Mouse (Mus musculus) brain, adult 2 months (tissue): Measurements from ENCODE around the gene Tmco4.

Experiments
- DNase-seq: peaks from one replicate; pipeline ENCODE4 v3.0.0; 2011; ENCODE audit warnings: low read depth, low spot score

Gene Tmco4

DNA sequence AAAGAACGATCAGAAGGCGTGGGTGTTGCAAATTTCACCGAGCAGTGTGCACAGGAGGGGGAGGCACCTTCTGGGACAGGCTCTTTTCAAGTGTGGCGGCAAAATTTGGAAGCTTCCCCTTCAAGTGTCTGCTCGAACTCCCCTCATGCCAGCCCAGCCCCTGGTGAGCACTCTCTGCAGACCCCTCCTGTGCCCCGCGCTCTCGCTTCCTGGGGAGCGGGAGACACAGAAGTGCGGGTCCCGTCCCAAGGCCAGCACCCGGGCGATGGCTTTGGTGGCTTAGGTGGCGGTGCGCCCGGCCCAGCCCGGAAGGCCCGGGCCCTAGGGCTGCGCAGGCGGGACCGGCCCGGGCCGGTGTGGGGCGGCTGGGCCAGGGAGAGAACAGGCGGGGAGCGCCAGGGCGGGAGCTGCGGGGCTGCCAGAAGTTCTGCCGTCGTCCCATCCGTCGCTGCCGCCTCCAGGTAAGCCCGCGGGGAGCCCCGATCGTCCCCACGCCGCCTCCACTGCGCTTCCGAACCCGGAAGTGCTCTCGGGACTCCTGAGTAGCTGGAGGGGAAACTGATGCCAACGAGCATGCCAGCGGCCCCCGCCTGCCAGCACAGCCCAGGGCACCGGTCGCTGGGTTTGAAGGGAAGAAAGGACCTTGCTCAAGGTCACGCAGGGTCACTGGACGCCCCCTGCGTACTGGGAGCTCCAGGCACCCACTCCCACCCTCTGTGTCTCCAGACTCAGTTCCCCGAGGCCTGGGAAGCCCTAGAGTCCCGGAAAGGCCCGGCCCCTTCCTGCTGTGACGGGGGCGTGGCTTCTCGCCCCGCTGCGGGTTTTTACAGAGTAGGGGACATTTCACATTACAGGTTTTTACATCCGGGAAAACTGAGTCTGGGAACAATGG is at the start of gene Tmco4:
Tmco4 (plus strand) TSS at position 62 of the 892 bp plus-strand sequence.
- DNase-seq, result peak; percentile 77

DNA sequence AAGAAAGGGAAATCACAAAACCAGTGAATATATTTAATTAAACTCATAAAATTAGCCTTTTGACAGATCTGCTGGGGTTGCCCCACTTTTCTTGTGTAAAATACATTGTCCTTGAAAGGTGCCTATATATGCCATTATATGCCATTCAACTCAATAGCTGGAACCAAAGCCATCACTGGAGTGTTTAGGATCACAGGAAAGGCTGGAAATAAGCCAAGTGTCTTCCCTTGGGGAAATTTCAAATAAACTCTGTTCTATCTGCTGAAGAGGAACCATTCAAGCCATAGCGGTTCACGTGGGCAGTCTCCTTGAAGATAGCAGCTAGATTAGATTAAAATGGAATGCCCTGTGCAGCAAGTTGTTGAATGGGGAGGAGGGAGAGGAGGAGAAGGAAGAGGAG is 47.1 kb upstream of the Tmco4 start:
- no peak for DNase-seq

DNA sequence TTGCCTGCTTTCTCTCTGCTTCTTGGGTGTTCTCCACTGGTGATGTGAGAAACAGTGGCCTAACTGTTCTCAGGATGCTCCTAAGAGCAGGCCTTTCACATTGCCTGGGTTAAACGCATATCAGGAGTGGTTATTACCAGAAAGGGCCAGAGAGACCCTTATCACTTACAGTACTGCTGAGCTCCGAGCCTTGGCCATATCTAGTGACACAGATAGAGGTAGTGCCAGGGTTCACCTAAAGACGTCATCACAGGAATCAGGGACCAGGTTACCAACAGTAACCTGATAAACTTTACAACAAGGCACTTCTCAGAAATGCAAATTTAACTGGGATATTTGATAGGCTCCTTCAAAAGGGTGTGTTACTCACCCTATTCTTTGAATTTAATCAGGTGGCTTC is 38.8 kb upstream of the Tmco4 start:
- DNase-seq, result no peak

DNA sequence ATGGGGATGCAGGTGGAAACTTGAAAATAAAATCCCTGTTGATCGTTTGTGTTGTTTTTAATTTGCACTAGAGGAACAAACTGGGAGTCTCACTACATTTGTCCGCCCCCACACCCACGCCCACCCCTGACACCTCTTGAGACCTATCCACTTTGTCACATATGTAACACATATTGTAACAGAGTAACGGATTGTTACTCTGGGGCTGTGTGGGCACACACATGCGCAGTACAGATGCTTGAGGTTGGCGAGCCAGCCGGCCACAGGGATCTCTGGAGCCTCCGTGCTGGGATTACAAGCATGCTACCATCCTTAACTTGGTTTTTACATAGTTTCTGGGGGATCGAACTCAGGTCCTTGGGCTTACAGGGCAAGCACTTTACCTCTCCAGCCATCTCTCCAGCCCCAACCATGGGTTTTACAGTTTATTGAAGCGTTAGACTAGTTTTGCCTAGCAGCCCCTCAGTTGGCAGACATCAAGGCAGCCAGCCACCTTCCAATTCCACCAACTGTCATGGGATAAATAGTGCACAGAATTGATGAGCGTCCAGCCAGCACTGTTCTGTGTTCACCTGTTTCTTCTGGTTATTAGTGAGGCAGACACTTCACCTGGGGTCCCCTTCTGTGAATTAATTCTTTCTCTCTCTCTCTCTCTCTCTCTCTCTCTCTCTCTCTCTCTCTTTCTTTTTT is 38.1 kb upstream of the Tmco4 start:
- no peak for DNase-seq

DNA sequence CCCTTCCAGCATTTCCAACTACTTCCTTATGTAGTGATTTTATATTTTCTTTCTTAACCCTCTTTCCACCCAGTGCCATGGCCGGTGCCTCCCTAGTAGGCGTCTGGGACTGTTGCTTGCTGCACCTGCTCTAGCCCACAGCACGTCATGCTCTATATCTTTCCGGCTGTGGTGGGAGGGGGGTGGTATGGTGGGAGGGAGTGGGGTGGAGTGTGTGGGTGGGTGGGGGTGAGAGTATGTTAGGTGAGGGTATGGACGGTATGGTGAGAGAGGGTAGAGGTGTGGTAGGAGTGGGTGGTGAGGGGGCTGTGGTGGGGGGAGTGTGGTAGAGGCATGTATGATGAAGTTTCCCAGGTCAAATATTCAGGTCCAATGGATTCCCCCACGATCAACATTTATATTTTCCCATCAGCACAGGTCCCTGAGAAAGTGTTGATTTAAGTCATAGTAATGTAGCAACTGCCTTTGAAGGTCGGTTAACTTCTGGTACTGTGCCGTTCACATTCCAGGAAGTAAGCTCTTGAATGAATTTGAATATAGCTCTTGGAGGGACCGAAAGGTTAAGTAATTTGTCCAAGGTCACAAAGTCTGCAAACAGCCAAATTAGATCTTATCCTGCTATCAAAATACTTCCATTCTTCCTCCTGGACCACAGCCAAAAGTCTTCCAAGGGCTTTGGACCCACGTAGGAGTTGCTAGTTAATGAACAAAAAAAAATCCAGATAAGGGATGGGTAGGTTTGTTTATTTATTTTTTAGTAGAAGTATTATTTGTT is 34.0 kb upstream of the Tmco4 start:
- no peak for DNase-seq

GRCm38 (mm10) chr4:138939481-138939880 is 33.2 kb upstream of the Tmco4 start:
- DNase-seq, result no peak

DNA sequence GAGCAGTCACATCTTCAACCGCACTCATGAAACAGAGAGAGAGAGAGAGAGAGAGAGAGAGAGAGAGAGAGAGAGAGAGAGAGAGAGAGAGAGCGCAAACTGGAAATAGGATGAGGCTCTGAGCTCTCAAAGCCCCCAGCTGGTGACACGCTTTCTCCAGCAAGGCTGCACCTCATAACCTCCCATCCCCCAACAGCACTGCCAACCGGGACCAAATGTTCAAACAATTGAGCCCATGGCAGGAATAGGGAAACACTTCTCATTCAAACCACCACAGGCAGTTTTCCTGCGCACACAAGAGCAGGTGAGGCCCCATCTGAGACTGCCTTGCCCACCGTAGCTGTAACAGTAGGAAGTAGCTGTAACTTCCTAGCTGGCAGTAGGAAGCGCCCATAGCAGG is 31.3 kb upstream of the Tmco4 start:
- DNase-seq, result no peak

DNA sequence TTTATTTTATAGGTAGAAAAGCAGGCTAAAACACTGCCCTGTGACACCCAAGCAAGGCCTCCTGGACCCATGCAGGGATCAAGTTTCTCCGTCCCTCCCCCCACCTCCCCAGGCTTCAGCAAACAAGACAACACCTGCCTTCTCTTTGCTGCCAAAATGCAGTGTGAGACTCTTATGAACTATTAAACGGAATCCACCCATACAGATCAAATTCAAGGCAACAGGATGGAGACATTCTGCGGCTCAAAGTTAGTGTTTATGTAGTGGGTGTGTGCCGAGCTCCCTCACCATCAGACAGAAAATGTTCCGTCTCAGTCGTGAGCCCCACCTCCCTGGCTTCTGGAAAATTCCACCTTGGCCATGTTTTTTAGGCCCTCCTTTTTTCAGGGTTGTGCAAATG is 30.7 kb upstream of the Tmco4 start:
- DNase-seq, result peak; percentile 28

DNA sequence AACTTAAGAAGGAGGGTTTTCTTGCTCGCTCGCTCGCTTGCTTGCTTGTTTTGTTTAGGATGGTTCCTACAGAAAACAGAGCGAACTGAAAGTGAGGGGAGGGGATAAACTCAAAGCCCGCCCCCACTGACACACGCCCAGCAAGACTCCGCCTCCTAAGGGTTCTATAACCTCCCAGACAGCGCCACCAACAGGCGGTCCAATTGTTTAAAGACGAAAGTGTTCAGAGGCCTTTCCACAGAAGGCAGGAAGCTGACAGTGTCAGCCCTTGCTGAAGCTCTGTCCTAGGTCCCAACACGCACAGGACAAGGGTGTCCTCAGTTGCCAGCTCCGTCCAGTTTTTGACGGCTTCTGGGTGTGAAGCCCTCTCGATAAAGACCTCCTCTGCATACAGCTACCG is 29.0 kb upstream of the Tmco4 start:
- DNase-seq, result peak; percentile 67

- no peak for DNase-seq
Measured at GRCm38 (mm10) chr4:138948257-138948656, 24.4 kb upstream of the Tmco4 start.

- no peak for DNase-seq
Measured at GRCm38 (mm10) chr4:138958612-138959011, 14.1 kb upstream of the Tmco4 start.

DNA sequence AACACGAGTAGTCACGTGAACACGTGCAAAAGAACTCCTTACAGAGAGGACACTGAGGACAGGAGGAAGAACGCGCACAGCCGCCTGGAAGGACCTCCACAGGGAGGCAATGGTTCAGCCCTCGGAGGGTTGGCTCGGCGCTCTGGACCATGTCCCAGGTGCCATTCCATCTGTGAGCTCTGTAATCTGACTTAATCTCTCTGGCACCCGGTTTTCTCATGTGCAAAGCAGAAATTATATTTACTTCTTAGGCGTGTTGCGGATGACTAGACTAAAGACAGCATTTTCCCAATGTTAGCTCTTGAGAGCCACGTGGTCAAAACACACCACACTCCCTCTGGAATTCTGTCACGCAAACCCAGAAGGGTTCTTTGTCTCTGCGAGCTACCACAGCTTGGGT is 13.6 kb upstream of the Tmco4 start:
- peak; percentile 66 for DNase-seq

DNA sequence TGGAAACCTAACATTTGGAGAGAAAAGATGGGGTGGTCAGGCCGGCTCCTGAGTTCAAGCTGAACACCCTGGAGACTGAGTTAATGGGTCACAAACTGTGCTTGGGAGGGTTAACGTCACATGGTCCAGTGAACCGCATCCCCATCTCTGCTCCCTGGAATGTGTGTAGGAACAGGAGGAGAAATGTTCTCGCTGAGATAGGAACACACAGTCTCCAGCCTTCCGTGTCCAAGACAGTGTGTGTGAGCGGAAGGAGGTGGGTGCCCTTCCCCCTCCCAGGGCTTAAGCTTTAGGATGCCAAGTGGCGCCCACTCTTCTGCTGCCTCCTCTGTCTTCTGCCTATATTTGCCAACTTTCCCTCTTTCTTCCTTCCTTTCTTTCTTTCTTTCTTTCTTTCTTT is 12.8 kb upstream of the Tmco4 start:
- peak; percentile 67 for DNase-seq

DNA sequence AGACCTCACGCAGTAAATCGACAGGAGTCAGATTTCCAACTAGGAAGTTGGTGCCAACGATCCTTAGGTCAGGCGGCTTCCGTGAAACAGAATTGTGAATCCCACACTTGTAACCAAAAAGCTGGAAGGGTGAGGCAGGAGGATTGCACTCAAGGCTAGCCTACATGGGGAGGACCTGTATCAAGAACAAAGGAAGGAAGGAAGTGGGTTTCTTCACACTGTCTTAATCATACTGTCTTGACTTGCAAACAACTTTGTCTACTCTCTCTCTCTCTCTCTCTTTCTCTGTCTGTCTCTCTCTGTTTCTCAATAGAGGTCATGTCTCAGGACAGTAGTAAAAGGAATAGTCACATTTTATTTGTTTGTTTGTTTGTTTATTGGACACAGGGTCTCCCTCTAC is 10.0 kb upstream of the Tmco4 start:
- DNase-seq, result no peak

DNA sequence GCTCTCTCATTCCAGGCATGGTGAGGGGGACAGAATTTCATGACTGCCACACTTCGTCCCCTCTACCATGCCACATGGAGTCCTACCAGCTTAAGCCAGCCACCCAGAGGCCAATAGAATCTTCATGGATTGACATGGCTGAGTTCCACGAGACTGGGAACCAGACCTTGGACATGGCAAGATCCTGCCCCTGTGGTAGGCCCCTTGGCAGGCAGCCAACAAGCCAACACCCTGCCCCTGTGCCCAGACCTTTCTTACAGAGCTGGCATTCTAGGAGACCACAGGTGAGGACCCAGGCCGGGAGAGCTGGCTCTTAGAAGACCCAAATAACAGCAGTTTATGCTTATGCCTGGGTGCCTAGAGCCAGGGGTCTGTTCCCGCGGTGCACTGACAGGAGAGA is 6.8 kb upstream of the Tmco4 start:
- DNase-seq, result no peak

GRCm38 (mm10) chr4:138966866-138967265 is 5.8 kb upstream of the Tmco4 start, which contains the start of gene Rnf186:
Rnf186 (plus strand) TSS chr4:138967112.
- DNase-seq, result no peak

GRCm38 (mm10) chr4:138967485-138967884 is 5.2 kb upstream of the Tmco4 start:
- no peak for DNase-seq

DNA sequence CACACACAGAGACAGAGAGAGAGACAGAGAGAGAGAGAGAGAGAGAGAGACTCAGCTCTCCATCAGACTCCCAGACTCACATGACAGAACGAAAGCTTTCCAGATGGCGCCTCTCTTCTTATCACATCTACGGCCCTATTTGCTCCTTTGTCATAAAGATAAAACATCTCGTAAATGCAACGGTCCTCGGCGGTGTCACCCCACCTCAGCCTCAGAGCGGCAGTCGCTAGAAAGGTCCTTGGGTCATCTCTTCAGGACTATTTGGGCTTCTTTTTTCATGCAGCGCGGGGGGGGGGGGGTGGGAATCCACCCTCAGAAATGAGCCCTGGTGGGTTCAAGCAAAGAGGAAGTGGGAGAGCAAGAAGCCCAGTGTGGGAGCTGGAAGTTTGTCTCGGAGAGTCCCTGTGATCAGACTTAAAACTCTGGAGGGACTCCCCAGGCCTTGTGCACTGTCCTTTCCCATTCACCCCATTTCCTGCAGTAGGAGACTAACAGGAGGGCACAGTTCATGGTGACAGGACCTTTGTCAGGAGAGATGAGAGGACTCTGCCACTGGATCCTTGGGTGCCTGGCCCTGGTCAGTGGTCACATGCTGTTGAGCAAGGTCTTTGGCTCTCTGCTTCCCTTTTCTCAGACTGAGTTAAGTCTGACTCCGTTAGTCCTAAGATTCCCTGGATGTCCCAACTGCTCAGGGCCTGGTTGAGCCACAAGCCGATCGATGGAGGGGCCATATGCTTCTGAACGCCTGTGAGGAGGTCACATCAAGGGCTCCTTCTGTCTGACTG is 3.7 kb upstream of the Tmco4 start:
- no peak for DNase-seq

- DNase-seq, result no peak
Measured at GRCm38 (mm10) chr4:138969736-138970135, 3.0 kb upstream of the Tmco4 start.

DNA sequence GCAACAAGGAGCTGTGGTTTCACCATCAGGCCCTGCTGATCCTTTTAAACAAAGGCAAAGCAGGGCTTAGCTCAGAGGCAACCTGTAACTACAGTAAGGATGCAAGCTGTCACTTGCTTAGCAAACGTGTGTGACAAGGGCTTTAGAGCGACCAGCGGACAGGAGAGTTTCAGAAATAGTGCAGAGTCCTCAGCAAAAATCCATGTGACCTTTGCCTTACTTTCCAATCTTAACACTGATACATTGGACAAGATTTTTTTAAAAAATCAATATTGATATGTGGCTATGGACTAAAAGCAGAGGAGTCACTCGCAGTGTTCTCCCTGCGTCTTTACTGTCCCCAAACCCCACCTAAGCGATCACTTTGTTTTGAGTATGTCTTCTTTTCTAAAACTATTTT is 1.3 kb upstream of the Tmco4 start:
- DNase-seq, result no peak

DNA sequence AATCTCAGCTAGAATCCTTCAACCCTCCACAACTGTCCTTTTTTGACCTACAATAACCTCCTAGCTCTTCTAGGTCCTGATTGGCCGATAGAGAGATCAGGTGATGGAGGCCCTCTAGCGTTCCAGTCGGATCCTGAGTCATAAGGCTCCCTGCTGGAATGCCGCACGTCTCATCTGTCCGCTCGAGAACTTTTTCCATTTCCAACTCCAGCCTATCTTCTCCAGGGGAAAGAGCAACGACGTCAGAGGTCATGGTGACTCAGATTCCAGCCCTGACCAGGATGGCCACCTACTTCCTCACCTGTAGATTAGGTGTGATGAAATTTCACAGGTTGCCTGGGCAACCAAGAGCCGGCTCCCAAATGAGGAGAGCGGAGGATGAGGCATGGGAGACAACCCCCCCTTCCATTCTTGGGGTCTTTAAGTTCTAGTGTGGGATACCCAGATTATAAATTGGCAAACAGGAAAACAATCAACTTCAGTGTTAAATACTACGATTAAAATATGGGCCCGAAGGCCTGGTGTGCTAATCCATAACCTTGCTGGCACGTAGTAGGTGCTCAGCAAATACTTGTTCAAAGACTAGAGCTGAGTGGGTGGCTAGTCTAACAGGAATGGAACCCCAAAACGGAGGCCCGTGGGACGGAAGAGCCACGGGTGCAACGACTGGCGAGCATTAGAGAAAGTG is 405 bp upstream of the Tmco4 start:
- peak; percentile 80 for DNase-seq
